Comparison of ENCODE assay signal across 14 mouse cellular contexts in the genomic region with DNA sequence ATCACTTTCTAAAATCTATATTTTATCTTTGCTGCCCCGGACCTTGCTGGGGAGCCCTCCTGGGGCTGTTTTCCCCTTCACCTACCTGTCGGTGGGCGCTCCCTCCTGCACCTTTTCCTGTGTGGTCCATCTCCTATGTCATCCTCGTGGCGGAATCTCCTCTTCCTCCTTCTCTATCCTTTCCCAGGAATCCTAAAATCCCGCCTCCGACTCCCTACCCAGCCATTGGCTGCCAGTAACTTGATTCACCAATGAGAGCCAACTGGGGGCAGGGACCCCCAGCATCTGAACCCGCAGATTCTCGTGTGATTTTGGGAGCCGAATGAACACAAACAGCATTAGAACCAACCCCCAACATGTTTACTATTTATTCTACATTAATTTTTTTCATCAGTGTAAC.
"Had no signal": no experiment of that assay in that cellular context is flagged by ENCODE, and none has a peak within 500 bp of the region (broad histone marks: within the 10 kb centered on the region; RNA-seq: fewer than 3 reads in every experiment).

No protein-coding gene starts in this region.

- H3K4me1 ChIP-seq: limb, embryonic 10.5 days; liver, embryonic 12.5 days; neural tube, embryonic 13.5 days; stomach, embryonic 15.5 days had no signal

- H3K27ac ChIP-seq: left cerebral cortex, adult 2 months; limb, embryonic 10.5 days; liver, embryonic 12.5 days; midbrain, embryonic 12.5 days; neural tube, embryonic 13.5 days; stomach, embryonic 15.5 days had no signal

- DNase-seq: kidney, adult 8-10 months; kidney, postnatal 25 days; lung, embryonic 14.5 days; lung, postnatal 10 days; retina, postnatal 1 day; right cerebral cortex, postnatal 4 days; thymus, adult 18-20 months; thymus, postnatal 14 days had no signal

- H3K9me3 ChIP-seq: limb, embryonic 10.5 days; liver, embryonic 12.5 days; midbrain, embryonic 12.5 days; neural tube, embryonic 13.5 days; stomach, embryonic 15.5 days had no signal

- H3K9ac ChIP-seq: liver, embryonic 12.5 days; lung, embryonic 14.5 days; midbrain, embryonic 12.5 days; neural tube, embryonic 13.5 days; stomach, embryonic 15.5 days had no signal

- H3K4me3 ChIP-seq: left cerebral cortex, adult 2 months; limb, embryonic 10.5 days; liver, embryonic 12.5 days; midbrain, embryonic 12.5 days; neural tube, embryonic 13.5 days; stomach, embryonic 15.5 days had no signal

- H3K36me3 ChIP-seq: stomach, embryonic 15.5 days had no signal

- H3K27me3 ChIP-seq: liver, embryonic 12.5 days; midbrain, embryonic 12.5 days; neural tube, embryonic 13.5 days; stomach, embryonic 15.5 days had no signal
